Mouse (Mus musculus) intestine, embryonic 16.5 days (tissue): ENCODE data around the gene Vps37c. TPM values are rescaled to one million over a fixed set of nuclear protein-coding genes. Genes with fewer than 3 reads are reported as not detected.

Experiments used
- ATAC-seq: fragments of 200-750 bp; cut with Nextera tagmentation; 2 replicates; pipeline ENCODE4 v1.8.0; 2017; ENCODE audit warnings: moderate TSS enrichment, moderate library complexity
- H3K27ac ChIP-seq: fragments of 300-500 bp; sonication (generic); 2 replicates; pipeline ENCODE4 v1.5.1; 2014; ENCODE audit warnings: mild to moderate bottlenecking, low read length
- H3K27me3 ChIP-seq: fragments of 300-500 bp; sonication (generic); replicated peaks from 2 replicates; pipeline ENCODE4 v1.6.1; 2014; ENCODE audit warnings: low read length, control low read depth, mixed read lengths; ENCODE audit not compliant: control insufficient read depth, insufficient read depth
- H3K36me3 ChIP-seq: fragments of 300-500 bp; sonication (generic); 2 replicates; pipeline ENCODE4 v1.6.1; 2014; ENCODE audit warnings: low read length, control low read depth; ENCODE audit not compliant: control insufficient read depth, insufficient read depth
- H3K4me1 ChIP-seq: fragments of 300-500 bp; sonication (generic); 2 replicates; pipeline ENCODE4 v1.6.1; 2014; ENCODE audit warnings: low read length, control low read depth, mixed read lengths; ENCODE audit not compliant: control insufficient read depth, insufficient read depth
- H3K4me2 ChIP-seq: fragments of 300-500 bp; sonication (generic); 2 replicates; pipeline ENCODE4 v1.6.1; 2014; ENCODE audit warnings: low read depth, low read length, control low read depth
- H3K4me3 ChIP-seq: fragments of 300-500 bp; sonication (generic); 2 replicates; pipeline ENCODE4 v1.5.1; 2014; ENCODE audit warnings: mild to moderate bottlenecking, low read length
- H3K9ac ChIP-seq: fragments of 300-500 bp; sonication (generic); 2 replicates; pipeline ENCODE4 v1.6.1; 2014; ENCODE audit warnings: low read depth, low read length
- H3K9me3 ChIP-seq: fragments of 300-500 bp; sonication (generic); 2 replicates; pipeline ENCODE4 v1.6.1; 2016; ENCODE audit warnings: low read length, control low read depth; ENCODE audit not compliant: control insufficient read depth
- WGBS: fragments of 180-500 bp; shearing (Covaris S2); extraction: QIAGEN DNeasy Blood & Tissue Kit; methylation state at CpG from one replicate; pipeline ENCODE4 v1.1.7; 2014; 5-methylcytosine and 5-hydroxymethylcytosine counted together
- polyA plus RNA-seq: library from polyadenylated mRNA; unstranded; fragments of >200 nt; fragmentation: Nextera tagmentation; extraction: Ambion mirVana; gene quantifications from 2 replicates; pipeline ENCODE4 v1.2.1, GENCODE M21; 2015

The Vps37c gene
- polyA plus RNA-seq, 1 experiment from 2014 or later = 36.2 TPM

GRCm38 (mm10) chr19:10678772-10679067 lies 9.8 kb upstream of the Vps37c start:
- Histone ChIP-seq H3K9me3 (no peaks in the 10 kb centered on the region), H3K9ac (no peak overlapping the region), H3K27me3 (no peaks in the 10 kb centered on the region), H3K4me3 (no peak overlapping the region), H3K4me2 (no peak overlapping the region), H3K36me3 (no peaks in the 10 kb centered on the region), H3K4me1 (no peaks in the 10 kb centered on the region), H3K27ac (no peak overlapping the region)
- 79% methylated on average over 1 of the region's 1 CpGs for WGBS
- ATAC-seq = peak; percentile 41; the same call in 1 of the 2 replicates

GRCm38 (mm10) chr19:10681571-10681970 lies 7.0 kb upstream of the Vps37c start:
- ATAC-seq = no peak
- H3K9ac ChIP-seq = no peak overlapping the region
- H3K4me1 ChIP-seq = no peaks in the 10 kb centered on the region
- H3K4me2 ChIP-seq = no peak overlapping the region
- no peak overlapping the region for H3K27ac ChIP-seq
- H3K9me3 ChIP-seq = no peaks in the 10 kb centered on the region
- 58% methylated on average over 4 of the region's 4 CpGs for WGBS
- no peaks in the 10 kb centered on the region for H3K27me3 ChIP-seq
- no peaks in the 10 kb centered on the region for H3K36me3 ChIP-seq
- H3K4me3 ChIP-seq = no peak overlapping the region

GRCm38 (mm10) chr19:10685081-10685480 lies 3.5 kb upstream of the Vps37c start:
- no peak overlapping the region for H3K4me3 ChIP-seq
- no peak overlapping the region for H3K27ac ChIP-seq
- H3K36me3 ChIP-seq = no peaks in the 10 kb centered on the region
- no peak for ATAC-seq
- no peaks in the 10 kb centered on the region for H3K27me3 ChIP-seq
- H3K9me3 ChIP-seq = no peaks in the 10 kb centered on the region
- 90% methylated on average over 9 of the region's 9 CpGs for WGBS
- H3K9ac ChIP-seq = no peak overlapping the region
- H3K4me1 ChIP-seq = peaks cover 14% of the 10 kb centered on the region
- no peak overlapping the region for H3K4me2 ChIP-seq

- Histone ChIP-seq H3K4me1 (peaks cover 18% of the 10 kb centered on the region), H3K36me3 (no peaks in the 10 kb centered on the region), H3K4me2 (no peak overlapping the region), H3K9ac (no peak overlapping the region), H3K9me3 (no peaks in the 10 kb centered on the region), H3K27ac (no peak overlapping the region), H3K4me3 (no peak overlapping the region), H3K27me3 (no peaks in the 10 kb centered on the region)
- ATAC-seq = no peak
- 58% methylated on average over 2 of the region's 2 CpGs for whole genome bisulfite sequencing
These were observed 2.8 kb upstream of the Vps37c start for GRCm38 (mm10) chr19:10685727-10686126.

- H3K4me1 ChIP-seq = peaks cover 36% of the 10 kb centered on the region
- H3K9ac ChIP-seq = peak overlapping the region; percentile 90
- WGBS = 41% methylated on average over 5 of the region's 5 CpGs
- no peaks in the 10 kb centered on the region for H3K27me3 ChIP-seq
- H3K4me3 ChIP-seq = peak overlapping the region; percentile 79
- peak overlapping the region; percentile 73 for H3K4me2 ChIP-seq
- ATAC-seq = no peak
- H3K27ac ChIP-seq = peak overlapping the region; percentile 97
- no peaks in the 10 kb centered on the region for H3K9me3 ChIP-seq
- H3K36me3 ChIP-seq = no peaks in the 10 kb centered on the region
These were observed 1.1 kb downstream of the Vps37c start for GRCm38 (mm10) chr19:10689470-10690166.

GRCm38 (mm10) chr19:10690336-10690735 lies 1.8 kb downstream of the Vps37c start:
- 51% methylated on average over 3 of the region's 3 CpGs for whole genome bisulfite sequencing
- Histone ChIP-seq H3K27ac (peak overlapping the region; percentile 97), H3K4me1 (peaks cover 39% of the 10 kb centered on the region), H3K36me3 (no peaks in the 10 kb centered on the region), H3K9ac (peak overlapping the region; percentile 25; the same call in 1 of the 2 replicates), H3K4me2 (peak overlapping the region; percentile 73), H3K4me3 (peak overlapping the region; percentile 79; the same call in 1 of the 2 replicates), H3K9me3 (no peaks in the 10 kb centered on the region), H3K27me3 (no peaks in the 10 kb centered on the region)
- ATAC-seq = no peak

- H3K27me3 ChIP-seq = no peaks in the 10 kb centered on the region
- H3K9ac ChIP-seq = peak overlapping the region; percentile 25; the same call in 1 of the 2 replicates
- peak overlapping the region; percentile 97 for H3K27ac ChIP-seq
- no peaks in the 10 kb centered on the region for H3K9me3 ChIP-seq
- H3K4me1 ChIP-seq = peaks cover 46% of the 10 kb centered on the region
- no peak overlapping the region for H3K4me2 ChIP-seq
- H3K4me3 ChIP-seq = no peak overlapping the region
- 90% methylated on average over 4 of the region's 4 CpGs for WGBS
- H3K36me3 ChIP-seq = no peaks in the 10 kb centered on the region
- no peak for ATAC-seq
These were observed 2.6 kb downstream of the Vps37c start for GRCm38 (mm10) chr19:10691121-10691520.

GRCm38 (mm10) chr19:10691660-10692059 lies 3.1 kb downstream of the Vps37c start:
- Histone ChIP-seq H3K9ac (peak overlapping the region; percentile 5; the same call in 1 of the 2 replicates), H3K27ac (peak overlapping the region; percentile 80), H3K27me3 (no peaks in the 10 kb centered on the region), H3K9me3 (no peaks in the 10 kb centered on the region), H3K36me3 (no peaks in the 10 kb centered on the region), H3K4me1 (peaks cover 48% of the 10 kb centered on the region), H3K4me2 (no peak overlapping the region), H3K4me3 (no peak overlapping the region)
- WGBS = 72% methylated on average over 3 of the region's 3 CpGs
- ATAC-seq = no peak

- ATAC-seq = no peak
- Histone ChIP-seq H3K27ac (peak overlapping the region; percentile 80), H3K36me3 (no peaks in the 10 kb centered on the region), H3K4me3 (no peak overlapping the region), H3K9ac (no peak overlapping the region), H3K4me2 (no peak overlapping the region), H3K27me3 (no peaks in the 10 kb centered on the region), H3K4me1 (peaks cover 54% of the 10 kb centered on the region), H3K9me3 (no peaks in the 10 kb centered on the region)
- WGBS = 69% methylated on average over 4 of the region's 4 CpGs
These were observed 3.8 kb downstream of the Vps37c start for GRCm38 (mm10) chr19:10692361-10692760.
